Mouse (Mus musculus): Measurements from ENCODE around the gene AI854703. TPM values are rescaled to one million over a fixed set of nuclear protein-coding genes. Genes with fewer than 3 reads are reported as not detected.

The AI854703 gene
- total and polyA plus RNA-seq, 2 experiments from 2014 or later = 23.8 to 24.4 TPM

- DNase-seq (no peak), ATAC-seq (no peak)
- Histone ChIP-seq H3K36me3 (ENCODE audit: insufficient read depth) (no peaks in the 10 kb centered on the region), H3K4me2 (ENCODE audit: low read depth) (no peak overlapping the region), H3K9me3 (ENCODE audit: low read length) (no peaks in the 10 kb centered on the region), H3K4me3 (ENCODE audit: low read depth, low read length) (no peak overlapping the region), H3K9ac (no peak overlapping the region), H3K27me3 (ENCODE audit: insufficient read depth, low read length) (no peaks in the 10 kb centered on the region), H3K4me1 (ENCODE audit: insufficient read depth) (no peaks in the 10 kb centered on the region), H3K27ac (ENCODE audit: low read depth, low read length) (no peak overlapping the region)
- no peak for TF ChIP-seq CTCF (IDR thresholded peaks at IDR 0.05; ENCODE audit: low read depth)
- 91% methylated on average over 2 of the region's 2 CpGs for WGBS
These were observed 21.0 kb downstream of the AI854703 start for GRCm38 (mm10) chr6:48647611-48648010.

GRCm38 (mm10) chr6:48648779-48649178, 22.2 kb downstream of the AI854703 start:
- no peak for ATAC-seq
- TF ChIP-seq CTCF (IDR thresholded peaks at IDR 0.05; ENCODE audit: low read depth) = no peak
- H3K27me3 ChIP-seq (ENCODE audit: insufficient read depth, low read length) = no peaks in the 10 kb centered on the region
- H3K36me3 ChIP-seq (ENCODE audit: insufficient read depth) = no peaks in the 10 kb centered on the region
- H3K4me2 ChIP-seq (ENCODE audit: low read depth) = no peak overlapping the region
- no peak overlapping the region for H3K4me3 ChIP-seq (ENCODE audit: low read depth, low read length)
- no peaks in the 10 kb centered on the region for H3K9me3 ChIP-seq (ENCODE audit: low read length)
- H3K4me1 ChIP-seq (ENCODE audit: insufficient read depth) = no peaks in the 10 kb centered on the region
- no peak for DNase-seq
- H3K27ac ChIP-seq (ENCODE audit: low read depth, low read length) = no peak overlapping the region
- 87% methylated on average over 4 of the region's 4 CpGs for WGBS
- H3K9ac ChIP-seq = no peak overlapping the region

GRCm38 (mm10) chr6:48650041-48650440, 23.5 kb downstream of the AI854703 start:
- Histone ChIP-seq H3K4me1 (ENCODE audit: insufficient read depth) (no peaks in the 10 kb centered on the region), H3K4me3 (ENCODE audit: low read depth, low read length) (no peak overlapping the region), H3K27ac (ENCODE audit: low read depth, low read length) (no peak overlapping the region), H3K9me3 (ENCODE audit: low read length) (no peaks in the 10 kb centered on the region), H3K36me3 (ENCODE audit: insufficient read depth) (no peaks in the 10 kb centered on the region), H3K4me2 (ENCODE audit: low read depth) (no peak overlapping the region), H3K27me3 (ENCODE audit: insufficient read depth, low read length) (no peaks in the 10 kb centered on the region), H3K9ac (no peak overlapping the region)
- ATAC-seq (no peak), DNase-seq (no peak)
- WGBS = 88% methylated on average over 9 of the region's 9 CpGs
- no peak for TF ChIP-seq CTCF (IDR thresholded peaks at IDR 0.05; ENCODE audit: low read depth)

GRCm38 (mm10) chr6:48658721-48659120, 32.2 kb downstream of the AI854703 start:
- 85% methylated on average over 5 of the region's 5 CpGs for WGBS
- Histone ChIP-seq H3K4me3 (ENCODE audit: low read depth, low read length) (no peak overlapping the region), H3K9me3 (ENCODE audit: low read length) (no peaks in the 10 kb centered on the region), H3K4me1 (ENCODE audit: insufficient read depth) (no peaks in the 10 kb centered on the region), H3K36me3 (ENCODE audit: insufficient read depth) (no peaks in the 10 kb centered on the region), H3K9ac (no peak overlapping the region), H3K4me2 (ENCODE audit: low read depth) (no peak overlapping the region), H3K27me3 (ENCODE audit: insufficient read depth, low read length) (no peaks in the 10 kb centered on the region), H3K27ac (ENCODE audit: low read depth, low read length) (no peak overlapping the region)
- TF ChIP-seq CTCF (IDR thresholded peaks at IDR 0.05; ENCODE audit: low read depth) = no peak
- ATAC-seq (no peak), DNase-seq (no peak)

- DNase-seq = no peak
- H3K4me2 ChIP-seq (ENCODE audit: low read depth) = no peak overlapping the region
- no peak for TF ChIP-seq CTCF (IDR thresholded peaks at IDR 0.05; ENCODE audit: low read depth)
- H3K36me3 ChIP-seq (ENCODE audit: insufficient read depth) = no peaks in the 10 kb centered on the region
- H3K9ac ChIP-seq = no peak overlapping the region
- no peak overlapping the region for H3K27ac ChIP-seq (ENCODE audit: low read depth, low read length)
- H3K4me3 ChIP-seq (ENCODE audit: low read depth, low read length) = no peak overlapping the region
- no peaks in the 10 kb centered on the region for H3K27me3 ChIP-seq (ENCODE audit: insufficient read depth, low read length)
- 75% methylated on average over 4 of the region's 4 CpGs for WGBS
- no peaks in the 10 kb centered on the region for H3K4me1 ChIP-seq (ENCODE audit: insufficient read depth)
- no peaks in the 10 kb centered on the region for H3K9me3 ChIP-seq (ENCODE audit: low read length)
- no peak for ATAC-seq
These were observed 38.2 kb downstream of the AI854703 start for GRCm38 (mm10) chr6:48664750-48665149.

- Histone ChIP-seq H3K27me3 (ENCODE audit: insufficient read depth, low read length) (no peaks in the 10 kb centered on the region), H3K4me3 (ENCODE audit: low read depth, low read length) (no peak overlapping the region), H3K9ac (no peak overlapping the region), H3K9me3 (ENCODE audit: low read length) (no peaks in the 10 kb centered on the region), H3K4me2 (ENCODE audit: low read depth) (no peak overlapping the region), H3K27ac (ENCODE audit: low read depth, low read length) (no peak overlapping the region), H3K4me1 (ENCODE audit: insufficient read depth) (no peaks in the 10 kb centered on the region), H3K36me3 (ENCODE audit: insufficient read depth) (no peaks in the 10 kb centered on the region)
- 92% methylated on average over 9 of the region's 9 CpGs for WGBS
- TF ChIP-seq CTCF (IDR thresholded peaks at IDR 0.05; ENCODE audit: low read depth) = no peak
- DNase-seq (no peak), ATAC-seq (no peak)
These were observed 38.9 kb downstream of the AI854703 start for GRCm38 (mm10) chr6:48665471-48665870.

DNA sequence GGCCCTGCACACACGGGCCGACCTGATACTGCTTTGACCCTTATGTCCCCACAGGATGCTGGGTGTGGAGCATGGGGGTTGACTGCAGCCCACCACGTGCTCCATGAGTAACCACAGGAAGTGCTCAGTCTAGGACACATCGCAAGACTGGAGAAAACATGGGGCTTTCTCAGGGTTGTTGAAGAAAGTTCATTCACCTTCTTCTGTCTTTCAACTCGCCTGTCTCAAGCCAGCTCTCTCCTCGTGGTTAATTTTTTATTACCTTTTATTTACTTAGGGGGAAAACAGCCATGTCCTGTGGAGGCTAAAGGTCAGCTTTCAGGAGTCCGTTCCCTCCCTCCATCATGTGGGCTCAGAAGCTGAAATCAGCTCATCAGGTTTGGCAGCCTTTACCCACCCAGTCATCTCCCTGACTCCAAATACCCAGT, 39.6 kb downstream of the AI854703 start:
- H3K4me3 ChIP-seq (ENCODE audit: low read depth, low read length) = no peak overlapping the region
- DNase-seq (no peak), ATAC-seq (no peak)
- no peaks in the 10 kb centered on the region for H3K36me3 ChIP-seq (ENCODE audit: insufficient read depth)
- WGBS = 75% methylated on average over 7 of the region's 7 CpGs
- H3K4me1 ChIP-seq (ENCODE audit: insufficient read depth) = no peaks in the 10 kb centered on the region
- no peaks in the 10 kb centered on the region for H3K27me3 ChIP-seq (ENCODE audit: insufficient read depth, low read length)
- H3K9ac ChIP-seq = no peak overlapping the region
- no peak overlapping the region for H3K4me2 ChIP-seq (ENCODE audit: low read depth)
- no peaks in the 10 kb centered on the region for H3K9me3 ChIP-seq (ENCODE audit: low read length)
- no peak for TF ChIP-seq CTCF (IDR thresholded peaks at IDR 0.05; ENCODE audit: low read depth)
- no peak overlapping the region for H3K27ac ChIP-seq (ENCODE audit: low read depth, low read length)

- no peak for DNase-seq
These were observed 41.5 kb downstream of the AI854703 start for GRCm38 (mm10) chr6:48668022-48668421.

More at GRCm38 (mm10) chr6:48668022-48668421, 41.5 kb downstream of the AI854703 start:
- no peak for TF ChIP-seq CTCF (IDR thresholded peaks at IDR 0.05; ENCODE audit: low read depth)
- Histone ChIP-seq H3K4me1 (ENCODE audit: insufficient read depth) (no peaks in the 10 kb centered on the region), H3K27me3 (ENCODE audit: insufficient read depth, low read length) (no peaks in the 10 kb centered on the region), H3K27ac (ENCODE audit: low read depth, low read length) (no peak overlapping the region), H3K9ac (no peak overlapping the region), H3K36me3 (ENCODE audit: insufficient read depth) (no peaks in the 10 kb centered on the region), H3K4me2 (ENCODE audit: low read depth) (no peak overlapping the region), H3K9me3 (ENCODE audit: low read length) (no peaks in the 10 kb centered on the region), H3K4me3 (ENCODE audit: low read depth, low read length) (no peak overlapping the region)
- ATAC-seq = no peak
